Mouse (Mus musculus): ENCODE results near the gene Ptprs. TPM values are rescaled to one million over a fixed set of nuclear protein-coding genes. Genes with fewer than 3 reads are reported as not detected.

Gene Ptprs
- total and polyA plus RNA-seq, 3 experiments: 51.6 to 324 (median 80.9) TPM

DNA sequence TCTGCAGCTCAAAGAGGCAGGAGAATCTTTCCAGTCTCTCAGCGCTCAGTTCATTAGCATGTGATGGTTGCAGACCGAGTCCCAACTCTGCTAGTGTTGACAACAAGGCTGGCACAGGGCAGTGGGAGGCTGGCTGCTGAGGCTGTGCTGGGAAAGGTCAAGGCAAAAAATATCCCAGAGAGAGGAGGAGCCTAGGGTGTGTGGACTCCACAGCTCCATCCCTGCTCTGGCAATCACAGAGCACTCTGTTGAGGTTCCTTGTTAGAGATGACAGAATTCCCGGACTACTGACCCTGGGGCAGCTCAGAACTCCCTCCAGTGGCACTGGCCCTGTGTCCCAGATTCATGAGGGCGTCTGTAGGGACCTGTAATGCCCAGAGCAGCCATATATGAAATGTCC lies 23.0 kb downstream of the Ptprs start:
- Histone ChIP-seq H3K79me2 (ENCODE audit: control insufficient read depth, insufficient read depth, low read length, poor library complexity) (0 out of 2 replicates have a peak, but pooled peaks cover 1% of the 10 kb centered on the region), H3K9ac (ENCODE audit: control insufficient read depth, low read depth, low read length, poor library complexity, severe bottlenecking) (no peak overlapping the region), H3K4me1 (ENCODE audit: control insufficient read depth in 1 of 2, insufficient read depth in 2 of 2, low read length in 2 of 2) (no peaks in the 10 kb centered on the region), H3K27me3 (ENCODE audit: control insufficient read depth in 1 of 2, insufficient read depth in 2 of 2, low read length in 2 of 2) (no peaks in the 10 kb centered on the region), H3K9me3 (replicated peaks; ENCODE audit: insufficient read depth, low read length) (no peaks in the 10 kb centered on the region), H3K36me3 (ENCODE audit: control insufficient read depth in 1 of 2, insufficient read depth in 2 of 2, low read length in 2 of 2) (peaks cover 0 to 9% of the 10 kb centered on the region in 2 experiments; a peak in 1 of 4 replicates), H3K27ac (ENCODE audit: control insufficient read depth, low read depth, low read length) (no peak overlapping the region), H3K4me3 (ENCODE audit: control insufficient read depth in 1 of 2, insufficient read depth in 1 of 2, low read depth in 2 of 2, low read length in 2 of 2) (no peak overlapping the region)
- TF ChIP-seq ZMIZ1 (IDR thresholded peaks at IDR 0.05; ENCODE audit: low read depth, low read length) (no peak), MYC (IDR thresholded peaks at IDR 0.05; ENCODE audit: low read depth, low read length) (no peak), RCOR1 (IDR thresholded peaks at IDR 0.05; ENCODE audit: low read depth, low read length) (no peak), MXI1 (IDR thresholded peaks at IDR 0.05; ENCODE audit: low read depth, low read length) (no peak), UBTF (IDR thresholded peaks at IDR 0.05; ENCODE audit: borderline replicate concordance, insufficient read depth, low read depth, low read length) (no peak), GABPA (IDR thresholded peaks at IDR 0.05; ENCODE audit: low read depth, low read length) (no peak), ZNF384 (IDR thresholded peaks at IDR 0.05; ENCODE audit: low read depth, low read length) (no peak), CHD1 (IDR thresholded peaks at IDR 0.05; ENCODE audit: low read depth, low read length) (no peak), POLR2A (IDR thresholded peaks at IDR 0.05; ENCODE audit: control insufficient read depth in 1 of 2, insufficient read depth in 1 of 2, low read depth in 1 of 2, low read length in 2 of 2, poor library complexity in 1 of 2) (no peak), POLR2AphosphoS5 (IDR thresholded peaks at IDR 0.05; ENCODE audit: borderline replicate concordance, low read depth, low read length) (no peak), RAD21 (IDR thresholded peaks at IDR 0.05; ENCODE audit: low read depth, low read length) (no peak), JUND (IDR thresholded peaks at IDR 0.05; ENCODE audit: low read depth, low read length) (no peak), MEF2A (IDR thresholded peaks at IDR 0.05; ENCODE audit: extremely low read depth, insufficient replicate concordance, low read depth, low read length, poor library complexity, severe bottlenecking) (no peak), BHLHE40 (IDR thresholded peaks at IDR 0.05; ENCODE audit: borderline replicate concordance, low read depth, low read length) (no peak), SMC3 (IDR thresholded peaks at IDR 0.05; ENCODE audit: low read depth, low read length) (no peak), MAX (IDR thresholded peaks at IDR 0.05; ENCODE audit: low read length) (no peak), NELFE (IDR thresholded peaks at IDR 0.05; ENCODE audit: low read depth, low read length) (no peak), USF1 (IDR thresholded peaks at IDR 0.05; ENCODE audit: low read depth, low read length) (no peak), ETS1 (IDR thresholded peaks at IDR 0.05; ENCODE audit: low read depth, low read length) (no peak), MYB (IDR thresholded peaks at IDR 0.05; ENCODE audit: low read depth, low read length) (no peak)
- no peak for DNase-seq (ENCODE audit: low read depth, low spot score)

GRCm38 (mm10) chr17:56447716-56448115 lies 28.6 kb downstream of the Ptprs start:
- H3K4me3 ChIP-seq (ENCODE audit: control insufficient read depth in 1 of 2, insufficient read depth in 1 of 2, low read depth in 2 of 2, low read length in 2 of 2): no peak overlapping the region
- H3K27ac ChIP-seq (ENCODE audit: control insufficient read depth, low read depth, low read length): no peak overlapping the region
- no peaks in the 10 kb centered on the region for H3K27me3 ChIP-seq (ENCODE audit: control insufficient read depth in 1 of 2, insufficient read depth in 2 of 2, low read length in 2 of 2)
- H3K36me3 ChIP-seq (ENCODE audit: control insufficient read depth in 1 of 2, insufficient read depth in 2 of 2, low read length in 2 of 2): peaks cover 5 to 8% of the 10 kb centered on the region in 2 experiments; a peak in 3 of 4 replicates
- no peak overlapping the region for H3K9ac ChIP-seq (ENCODE audit: control insufficient read depth, low read depth, low read length, poor library complexity, severe bottlenecking)
- no peaks in the 10 kb centered on the region for H3K9me3 ChIP-seq (replicated peaks; ENCODE audit: insufficient read depth, low read length)
- H3K79me2 ChIP-seq (ENCODE audit: control insufficient read depth, insufficient read depth, low read length, poor library complexity): no peaks in the 10 kb centered on the region
- H3K4me1 ChIP-seq (ENCODE audit: control insufficient read depth in 1 of 2, insufficient read depth in 2 of 2, low read length in 2 of 2): peaks cover 3 to 7% of the 10 kb centered on the region in 2 experiments; a peak in 3 of 4 replicates
- TF ChIP-seq RCOR1 (IDR thresholded peaks at IDR 0.05; ENCODE audit: low read depth, low read length): no peak
- TF ChIP-seq ETS1 (IDR thresholded peaks at IDR 0.05; ENCODE audit: low read depth, low read length): no peak
- TF ChIP-seq SMC3 (IDR thresholded peaks at IDR 0.05; ENCODE audit: low read depth, low read length): no peak
- TF ChIP-seq TBP (IDR thresholded peaks at IDR 0.05; ENCODE audit: low read depth, low read length): no peak
- TF ChIP-seq JUND (IDR thresholded peaks at IDR 0.05; ENCODE audit: low read depth, low read length): no peak
- TF ChIP-seq GATA1 (IDR thresholded peaks at IDR 0.05; ENCODE audit: low read depth, low read length): no peak
- no peak for TF ChIP-seq USF1 (IDR thresholded peaks at IDR 0.05; ENCODE audit: low read depth, low read length)
- no peak for TF ChIP-seq GABPA (IDR thresholded peaks at IDR 0.05; ENCODE audit: low read depth, low read length)
- no peak for TF ChIP-seq USF2 (IDR thresholded peaks at IDR 0.05; ENCODE audit: borderline replicate concordance in 1 of 2, insufficient read depth in 1 of 2, low read depth in 1 of 2, low read length in 2 of 2)
- no peak for TF ChIP-seq MAZ (IDR thresholded peaks at IDR 0.05; ENCODE audit: low read depth, low read length)
- no peak for TF ChIP-seq KAT2A (conservative IDR thresholded peaks at IDR 0.05; ENCODE audit: low read depth, low read length)
- DNase-seq (ENCODE audit: low read depth, low spot score): no peak
